Mouse (Mus musculus) hematopoietic stem cell, adult 5-6 weeks (primary cell): ENCODE data around the gene Alx3. TPM values are rescaled to one million over a fixed set of nuclear protein-coding genes. Genes with fewer than 3 reads are reported as not detected.
"Not testable (repeated sequence)": the region's sequence is repeated elsewhere in the genome, so short reads cannot be mapped to it uniquely, and the experiment has no call there.

Experiments
- ATAC-seq, 2 experiments: fragments of 125-278 bp in 1 of 2; replicated peaks in 1 of 2; 2 replicates each; pipeline ENCODE4 v1.8.0; 2016 to 2017; ENCODE audit warnings: inconsistent platforms in 2 of 2, mild to moderate bottlenecking in 2 of 2, moderate number of reproducible peaks in 2 of 2, low read depth in 1 of 2, moderate TSS enrichment in 1 of 2; ENCODE audit not compliant: low FRiP score in 2 of 2, poor library complexity in 2 of 2, severe bottlenecking in 2 of 2, insufficient read depth in 1 of 2, low TSS enrichment in 1 of 2
- total RNA-seq: library from RNA; stranded (forward); fragments of 172-1452, 232-1000 nt; gene quantifications from 2 replicates; pipeline ENCODE4 v1.2.3, GENCODE M21; 2017

Gene Alx3
- total RNA-seq, 1 experiment from 2014 or later: not detected

DNA sequence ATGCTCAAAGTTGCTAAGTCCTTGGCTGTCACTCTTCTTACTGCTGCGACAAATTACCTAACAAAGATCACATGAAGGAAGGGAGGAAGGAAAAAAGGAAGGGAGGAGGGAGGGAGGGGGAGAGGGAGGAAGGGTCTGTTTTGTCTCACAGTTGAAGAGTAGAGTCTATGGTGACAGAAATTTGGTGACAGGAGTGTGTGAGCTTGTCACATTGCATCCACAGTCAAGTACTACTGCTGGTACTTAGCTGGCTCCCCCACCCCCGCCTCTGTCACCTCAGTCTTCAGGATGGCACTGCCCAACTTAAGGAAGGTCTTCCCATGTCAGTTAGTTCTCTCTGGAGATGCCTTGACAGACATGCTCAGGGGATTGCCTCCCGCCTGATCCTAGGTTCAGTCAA lies 41.4 kb downstream of the Alx3 start:
- ATAC-seq: no peak

DNA sequence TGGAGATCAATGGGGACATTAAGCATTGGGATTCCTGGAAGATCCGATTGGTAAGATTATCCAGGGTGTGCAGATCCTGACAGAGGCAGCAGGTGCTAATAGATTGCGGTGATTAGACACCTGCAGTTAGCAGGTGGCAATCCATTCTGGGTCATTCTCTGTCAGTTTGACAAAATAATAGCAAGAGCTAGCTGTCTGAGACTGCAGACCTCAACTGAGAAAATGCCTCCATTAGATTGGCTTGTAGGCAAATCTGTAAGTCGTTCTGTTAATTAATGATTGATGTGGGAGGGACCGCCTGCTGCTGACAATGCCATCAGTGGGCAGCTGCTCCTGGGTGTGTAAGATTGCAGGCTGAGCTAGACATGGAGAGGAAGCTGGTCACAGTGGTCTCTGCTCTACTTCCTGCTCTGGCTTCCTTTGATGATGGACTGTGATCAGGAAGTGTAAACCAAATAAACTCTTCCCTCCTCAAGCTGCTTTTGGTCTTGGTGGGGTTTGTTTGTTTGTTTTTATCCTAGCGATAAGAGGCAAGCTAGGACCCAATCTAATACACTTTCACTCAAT lies 42.9 kb downstream of the Alx3 start:
- peak; percentile 65 to 75 for ATAC-seq

DNA sequence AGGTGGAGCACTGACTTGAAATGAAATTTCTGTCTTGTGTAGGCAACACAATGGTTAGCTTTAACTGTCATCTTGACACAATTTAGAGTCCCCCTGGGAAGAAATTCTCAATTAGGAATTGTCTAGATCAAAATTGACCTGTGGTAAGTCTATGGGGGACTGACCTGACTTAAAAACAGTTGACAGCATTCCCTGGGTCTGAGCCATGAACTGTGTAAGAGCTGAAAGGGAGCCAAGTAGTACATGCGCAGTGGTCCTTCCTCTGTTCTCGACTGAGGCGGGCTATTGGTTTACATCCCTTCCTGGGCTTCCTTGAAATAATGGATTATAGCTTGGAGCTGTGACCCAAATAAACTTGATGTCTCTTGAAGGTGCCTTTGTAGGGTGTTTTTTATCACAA lies 52.1 kb downstream of the Alx3 start:
- ATAC-seq: no peak

DNA sequence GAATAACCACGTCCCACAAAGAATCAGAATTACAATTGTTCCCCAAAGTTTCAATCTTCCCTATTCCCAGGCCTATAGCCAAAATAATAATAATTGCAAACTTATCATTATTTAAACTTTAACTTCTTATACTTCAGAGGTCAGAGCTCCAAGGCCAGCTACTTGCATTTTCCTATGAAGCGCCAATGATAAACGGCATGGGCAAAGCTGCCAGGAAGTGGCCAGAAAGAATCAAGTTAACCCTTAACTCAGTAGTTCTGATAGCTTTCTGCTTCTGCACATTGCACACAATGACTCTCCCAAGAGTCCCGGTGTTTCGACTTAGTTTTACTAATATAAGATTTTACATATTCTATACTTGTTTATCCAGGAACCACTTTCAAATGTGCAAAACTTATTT lies 55.4 kb downstream of the Alx3 start:
- not testable (repeated sequence) for ATAC-seq

DNA sequence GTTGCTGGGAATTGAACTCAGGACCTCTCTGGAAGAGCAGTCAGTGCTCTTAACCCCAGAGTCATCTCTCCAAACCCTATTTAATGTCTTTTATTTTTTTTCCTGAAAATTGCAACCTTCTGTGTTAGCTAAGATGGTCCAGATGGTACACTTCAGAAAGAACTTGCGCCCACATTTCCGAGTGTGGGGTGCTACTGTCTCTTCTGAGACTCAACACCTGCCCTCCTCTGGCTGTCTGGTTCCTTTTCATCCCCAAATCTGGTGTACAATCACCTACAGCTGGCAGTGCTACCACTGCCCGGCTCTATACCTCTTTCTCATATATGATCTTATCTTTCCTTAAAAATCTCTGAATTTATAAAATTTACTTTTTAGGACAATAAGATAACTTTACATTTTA lies 58.1 kb downstream of the Alx3 start:
- ATAC-seq: no peak

DNA sequence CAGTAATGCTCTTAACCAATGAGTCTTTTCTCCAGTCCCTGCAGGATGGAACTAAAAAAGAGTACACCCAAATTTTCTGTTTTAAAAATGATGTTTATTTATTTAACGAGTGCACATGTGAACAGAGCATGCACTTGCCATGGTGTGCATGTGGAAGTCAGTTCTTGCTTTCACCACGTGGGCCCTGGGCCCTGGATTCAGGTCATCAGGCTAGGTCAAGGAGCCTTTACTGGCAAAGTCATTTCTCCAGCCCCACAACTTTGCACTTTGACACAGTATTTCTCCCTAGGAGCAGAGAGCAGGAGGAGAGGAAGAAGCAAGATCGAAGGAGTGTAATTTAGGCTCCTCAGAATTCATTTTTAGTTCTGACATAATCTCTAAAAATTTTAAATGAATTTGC lies 60.0 kb downstream of the Alx3 start:
- ATAC-seq: no peak

Other genes with a start within 250 kb of the Alx3 start
- gene Kcnc4, start 135.5 kb upstream of the Alx3 start, total RNA-seq: not detected in 2 replicates
- gene Slc6a17, start 77.0 kb upstream of the Alx3 start, total RNA-seq: 0.19 and 2.8 TPM in 2 replicates
- not detected in 2 replicates for gene Ubl4b, start 40.0 kb upstream of the Alx3 start, total RNA-seq
- gene Gm10961, start 36.3 kb downstream of the Alx3 start, total RNA-seq: not detected in 2 replicates
- gene Strip1, start 36.7 kb downstream of the Alx3 start, total RNA-seq: 17.3 and 17.8 TPM in 2 replicates
- gene Ahcyl1, start 101.5 kb downstream of the Alx3 start, total RNA-seq: 79.8 and 99.2 TPM in 2 replicates
- 5.7 and 6.2 TPM in 2 replicates for gene Csf1, start 165.4 kb downstream of the Alx3 start, total RNA-seq